Mouse (Mus musculus): ENCODE measurements around the gene Jam3. TPM values are rescaled to one million over a fixed set of nuclear protein-coding genes. Genes with fewer than 3 reads are reported as not detected.

Jam3 gene
- polyA plus RNA-seq, 1 experiment from 2014 or later: 97.8 TPM

- no peak overlapping the region for H3K27ac ChIP-seq
- peaks cover 90% of the 10 kb centered on the region for H3K36me3 ChIP-seq
- ATAC-seq (ENCODE audit: insufficient number of reproducible peaks, insufficient read depth, low FRiP score, low TSS enrichment, low read depth): no peak
- H3K4me1 ChIP-seq: no peaks in the 10 kb centered on the region
- H3K9me3 ChIP-seq: no peaks in the 10 kb centered on the region
- no peak overlapping the region for H3K4me2 ChIP-seq
- no peaks in the 10 kb centered on the region for H3K27me3 ChIP-seq
- H3K4me3 ChIP-seq: no peak overlapping the region
- 96% methylated on average over 3 of the region's 3 CpGs for WGBS
- no peak overlapping the region for H3K9ac ChIP-seq
Measured at GRCm38 (mm10) chr9:27087402-27087801, 67.8 kb downstream of the Jam3 start.

DNA sequence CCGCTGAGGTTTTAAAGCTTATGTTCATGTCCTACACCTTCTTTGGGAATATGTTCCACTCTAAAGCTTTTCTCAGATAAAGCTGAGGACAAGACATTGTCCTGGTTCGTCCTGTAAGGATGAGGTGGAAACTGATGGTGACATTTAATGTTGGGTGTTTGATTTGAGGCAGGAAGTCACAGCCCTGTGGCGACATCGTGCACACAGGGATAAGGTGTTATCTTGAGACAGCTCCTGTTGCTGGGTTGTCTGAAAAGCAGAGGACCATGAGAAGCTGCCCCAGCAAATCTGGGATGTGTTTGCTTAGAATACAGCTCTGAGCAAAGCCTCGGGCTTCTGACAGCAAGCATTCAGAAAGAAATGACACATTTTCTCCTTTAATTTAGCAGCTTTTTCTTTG is 69.0 kb downstream of the Jam3 start:
- no peak overlapping the region for H3K4me2 ChIP-seq
- no peaks in the 10 kb centered on the region for H3K9me3 ChIP-seq
- H3K27ac ChIP-seq: no peak overlapping the region
- H3K9ac ChIP-seq: no peak overlapping the region
- H3K36me3 ChIP-seq: peaks cover 89% of the 10 kb centered on the region
- H3K27me3 ChIP-seq: no peaks in the 10 kb centered on the region
- H3K4me1 ChIP-seq: no peaks in the 10 kb centered on the region
- H3K4me3 ChIP-seq: no peak overlapping the region
- 92% methylated on average over 5 of the region's 5 CpGs for WGBS
- no peak for ATAC-seq (ENCODE audit: insufficient number of reproducible peaks, insufficient read depth, low FRiP score, low TSS enrichment, low read depth)

- no peak overlapping the region for H3K4me3 ChIP-seq
- peaks cover 76% of the 10 kb centered on the region for H3K36me3 ChIP-seq
- H3K9me3 ChIP-seq: no peaks in the 10 kb centered on the region
- no peaks in the 10 kb centered on the region for H3K27me3 ChIP-seq
- H3K27ac ChIP-seq: no peak overlapping the region
- ATAC-seq (ENCODE audit: insufficient number of reproducible peaks, insufficient read depth, low FRiP score, low TSS enrichment, low read depth): no peak
- no peak overlapping the region for H3K4me2 ChIP-seq
- no peak overlapping the region for H3K9ac ChIP-seq
- no peaks in the 10 kb centered on the region for H3K4me1 ChIP-seq
Measured at GRCm38 (mm10) chr9:27075812-27076211, 79.4 kb downstream of the Jam3 start.

- no peaks in the 10 kb centered on the region for H3K9me3 ChIP-seq
- H3K4me2 ChIP-seq: no peak overlapping the region
- no peak overlapping the region for H3K27ac ChIP-seq
- peaks cover 78% of the 10 kb centered on the region for H3K36me3 ChIP-seq
- no peak overlapping the region for H3K9ac ChIP-seq
- no peak overlapping the region for H3K4me3 ChIP-seq
- WGBS: 74% methylated on average over 1 of the region's 1 CpGs
- ATAC-seq (ENCODE audit: insufficient number of reproducible peaks, insufficient read depth, low FRiP score, low TSS enrichment, low read depth): no peak
- no peaks in the 10 kb centered on the region for H3K27me3 ChIP-seq
- H3K4me1 ChIP-seq: no peaks in the 10 kb centered on the region
Measured at GRCm38 (mm10) chr9:27074677-27075076, 80.5 kb downstream of the Jam3 start.

DNA sequence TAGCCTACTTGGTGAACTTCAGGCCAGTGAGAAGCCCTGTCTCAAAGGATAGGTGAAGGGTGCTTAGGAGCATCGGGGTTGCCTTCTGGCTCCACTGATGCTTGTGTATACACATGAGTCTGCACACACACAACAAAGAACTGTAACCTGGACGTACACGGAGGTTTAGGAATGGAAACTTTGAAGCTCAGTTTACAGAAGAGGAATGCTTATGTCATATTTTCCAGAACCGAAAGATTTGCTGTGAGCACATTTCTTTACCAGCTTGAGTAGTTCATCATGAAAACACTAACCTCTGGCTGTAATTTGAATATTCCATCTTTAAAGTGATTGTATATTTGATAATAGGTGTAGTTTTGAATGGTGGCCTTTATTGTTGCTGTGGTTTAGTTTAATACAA is 84.3 kb downstream of the Jam3 start:
- Histone ChIP-seq H3K9ac (no peak overlapping the region), H3K27ac (no peak overlapping the region), H3K4me2 (no peak overlapping the region), H3K27me3 (no peaks in the 10 kb centered on the region), H3K9me3 (no peaks in the 10 kb centered on the region), H3K4me3 (no peak overlapping the region), H3K36me3 (peaks cover 85% of the 10 kb centered on the region), H3K4me1 (no peaks in the 10 kb centered on the region)
- WGBS: 86% methylated on average over 4 of the region's 4 CpGs
- no peak for ATAC-seq (ENCODE audit: insufficient number of reproducible peaks, insufficient read depth, low FRiP score, low TSS enrichment, low read depth)

DNA sequence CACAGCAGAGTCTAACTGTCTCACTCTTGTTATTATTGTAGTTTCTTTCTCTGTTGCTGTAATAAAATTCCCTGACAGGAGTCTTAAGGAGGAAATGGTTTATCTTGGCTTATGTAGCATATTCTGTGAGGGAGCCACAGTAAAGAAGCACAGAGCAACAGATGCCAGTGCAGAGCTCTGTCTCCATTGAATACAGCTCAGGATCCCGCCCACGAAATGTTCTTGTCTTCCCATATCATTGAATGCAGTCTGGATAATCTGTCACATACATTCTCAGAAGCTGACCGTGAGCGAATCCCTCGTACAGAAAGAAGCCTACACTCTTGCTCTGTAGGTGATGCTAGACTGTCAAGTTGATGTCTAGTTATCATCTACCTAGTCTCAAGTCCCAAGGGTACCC is 96.9 kb downstream of the Jam3 start:
- 94% methylated on average over 5 of the region's 5 CpGs for WGBS
- H3K4me2 ChIP-seq: no peak overlapping the region
- no peak overlapping the region for H3K4me3 ChIP-seq
- H3K9me3 ChIP-seq: no peaks in the 10 kb centered on the region
- no peaks in the 10 kb centered on the region for H3K27me3 ChIP-seq
- H3K4me1 ChIP-seq: no peaks in the 10 kb centered on the region
- no peak overlapping the region for H3K27ac ChIP-seq
- H3K36me3 ChIP-seq: peaks cover 90% of the 10 kb centered on the region
- no peak overlapping the region for H3K9ac ChIP-seq
- ATAC-seq (ENCODE audit: insufficient number of reproducible peaks, insufficient read depth, low FRiP score, low TSS enrichment, low read depth): no peak

- H3K27ac ChIP-seq: no peak overlapping the region
- no peaks in the 10 kb centered on the region for H3K9me3 ChIP-seq
- ATAC-seq (ENCODE audit: insufficient number of reproducible peaks, insufficient read depth, low FRiP score, low TSS enrichment, low read depth): no peak
- no peak overlapping the region for H3K4me3 ChIP-seq
- no peaks in the 10 kb centered on the region for H3K27me3 ChIP-seq
- WGBS: 89% methylated on average over 2 of the region's 2 CpGs
- H3K36me3 ChIP-seq: peaks cover 82% of the 10 kb centered on the region
- no peaks in the 10 kb centered on the region for H3K4me1 ChIP-seq
- H3K4me2 ChIP-seq: no peak overlapping the region
- H3K9ac ChIP-seq: no peak overlapping the region
Measured at GRCm38 (mm10) chr9:27049492-27049891, 105.7 kb downstream of the Jam3 start.

Other genes with a start within 250 kb of the Jam3 start
- gene Gm1110, start 232.3 kb downstream of the Jam3 start, polyA plus RNA-seq (2015; fragmentation: Nextera tagmentation; extraction: Ambion mirVana): not detected in 2 replicates
- gene Acad8, start 155.9 kb downstream of the Jam3 start, polyA plus RNA-seq (2015; fragmentation: Nextera tagmentation; extraction: Ambion mirVana): 54.1 and 54.5 TPM in 2 replicates
- 132 and 154 TPM in 2 replicates for gene Thyn1, start 155.7 kb downstream of the Jam3 start, polyA plus RNA-seq (2015; fragmentation: Nextera tagmentation; extraction: Ambion mirVana)
- gene Vps26b, start 125.4 kb downstream of the Jam3 start, polyA plus RNA-seq (2015; fragmentation: Nextera tagmentation; extraction: Ambion mirVana): 36.1 and 40.4 TPM in 2 replicates
- 27.2 and 28.9 TPM in 2 replicates for gene Ncapd3, start 125.2 kb downstream of the Jam3 start, polyA plus RNA-seq (2015; fragmentation: Nextera tagmentation; extraction: Ambion mirVana)
- gene Igsf9b, start 143.8 kb upstream of the Jam3 start, polyA plus RNA-seq (2015; fragmentation: Nextera tagmentation; extraction: Ambion mirVana): 3.0 and 4.4 TPM in 2 replicates
- gene Spata19, start 241.4 kb upstream of the Jam3 start, polyA plus RNA-seq (2015; fragmentation: Nextera tagmentation; extraction: Ambion mirVana): not detected in 2 replicates